Mouse (Mus musculus) forebrain, postnatal 0 days (tissue): ENCODE measurements at regions not wholly inside any gene's neighbourhood (a gene's known extent, or its start where the extent isn't known, plus 50 kb on each side); places are given as distances from the start of the nearest gene placed in this dataset.
A peak's percentile ranks its signal among the peaks of the same experiment; 100 is the strongest.

Source experiments
- ATAC-seq: fragments of 200-750 bp; cut with Nextera tagmentation; 2 replicates; pipeline ENCODE4 v1.8.0; 2017; ENCODE audit warnings: mild to moderate bottlenecking, moderate library complexity
- DNase-seq: peaks from one replicate; pipeline ENCODE4 v3.0.0-alpha.2; 2015
- H3K27ac ChIP-seq: fragments of 300-500 bp; sonication (generic); 2 replicates; pipeline ENCODE4 v1.5.1; 2014; ENCODE audit warnings: low read depth, mild to moderate bottlenecking, antibody characterized with exemption, low read length, moderate library complexity, mixed read lengths
- H3K27me3 ChIP-seq: fragments of 300-500 bp; sonication (generic); 2 replicates; pipeline ENCODE4 v1.6.1; 2014; ENCODE audit warnings: mild to moderate bottlenecking, low read length, mixed read lengths; ENCODE audit not compliant: insufficient read depth
- H3K36me3 ChIP-seq: fragments of 300-500 bp; sonication (generic); 2 replicates; pipeline ENCODE4 v1.6.1; 2014; ENCODE audit warnings: mild to moderate bottlenecking, moderate library complexity; ENCODE audit not compliant: insufficient read depth
- H3K4me1 ChIP-seq: fragments of 300-500 bp; sonication (generic); 2 replicates; pipeline ENCODE4 v1.6.1; 2014; ENCODE audit warnings: antibody characterized with exemption; ENCODE audit not compliant: insufficient read depth
- H3K4me2 ChIP-seq: fragments of 300-500 bp; sonication (generic); 2 replicates; pipeline ENCODE4 v1.6.1; 2014; ENCODE audit warnings: low read depth, mild to moderate bottlenecking, moderate library complexity
- H3K4me3 ChIP-seq: fragments of 300-500 bp; sonication (generic); 2 replicates; pipeline ENCODE4 v1.5.1; 2014; ENCODE audit warnings: low read depth, low read length, mixed read lengths
- H3K9ac ChIP-seq: fragments of 300-500 bp; sonication (generic); 2 replicates; pipeline ENCODE4 v1.6.1; 2014; ENCODE audit warnings: mild to moderate bottlenecking
- H3K9me3 ChIP-seq: fragments of 300-500 bp; sonication (generic); 2 replicates; pipeline ENCODE4 v1.6.1; 2016; ENCODE audit warnings: low read length
- CTCF ChIP-seq: sonication (generic); IDR thresholded peaks from 2 replicates; pipeline ENCODE4 v1.5.1; 2016; ENCODE audit warnings: antibody characterized with exemption, control low read depth, low read depth
- WGBS: fragments of 180-500 bp; shearing (Covaris S2); extraction: QIAGEN DNeasy Blood & Tissue Kit; methylation state at CpG from one replicate; pipeline ENCODE4 v1.1.7; 2014; 5-methylcytosine and 5-hydroxymethylcytosine counted together

DNA sequence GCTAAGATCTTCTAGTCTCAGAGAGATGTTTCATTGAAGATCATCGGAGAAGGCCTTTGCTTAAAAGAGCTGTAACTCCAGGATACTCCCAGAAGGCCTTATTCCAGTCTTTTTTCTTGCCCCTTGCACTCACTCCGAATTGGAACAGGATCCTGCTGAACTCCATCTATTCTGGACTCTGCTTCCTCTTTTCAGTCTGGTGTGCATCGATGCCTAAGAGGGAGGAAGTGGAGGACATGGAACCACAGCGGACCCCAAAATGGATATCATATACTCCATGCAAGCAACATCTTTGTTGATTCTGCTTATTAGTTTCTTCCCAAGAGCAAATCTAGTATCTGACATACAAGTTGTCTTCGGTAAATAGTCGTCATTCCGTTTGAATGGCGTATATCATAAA, 183.6 kb upstream of the Palmd start:
- Histone ChIP-seq H3K4me2 (no peak overlapping the region), H3K36me3 (no peaks in the 10 kb centered on the region), H3K9me3 (no peaks in the 10 kb centered on the region), H3K27me3 (no peaks in the 10 kb centered on the region), H3K9ac (no peak overlapping the region), H3K27ac (no peak overlapping the region), H3K4me1 (no peaks in the 10 kb centered on the region), H3K4me3 (no peak overlapping the region)
- TF ChIP-seq CTCF = no peak
- 92% methylated on average over 8 of the region's 8 CpGs for WGBS
- ATAC-seq (no peak), DNase-seq (no peak)

DNA sequence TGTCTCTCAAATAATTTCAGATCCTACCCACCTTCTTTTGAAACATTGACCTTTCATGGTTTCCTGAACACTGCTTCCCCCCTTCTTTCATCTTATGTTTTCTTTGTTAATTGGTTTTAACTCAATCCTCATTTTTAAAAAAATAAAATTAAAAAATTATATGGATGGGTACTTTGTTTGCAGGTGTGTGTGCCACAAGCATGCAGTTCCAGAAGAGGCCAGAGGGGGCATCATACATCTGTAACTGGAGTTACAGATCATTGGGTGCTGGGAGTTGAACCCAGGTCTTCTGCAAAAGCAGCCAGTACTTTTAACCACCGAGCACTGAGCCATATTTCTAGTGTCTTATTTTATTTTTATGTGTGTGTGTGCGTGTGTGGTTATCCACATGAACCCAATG, 178.6 kb upstream of the Palmd start:
- WGBS = 87% methylated on average over 2 of the region's 2 CpGs
- H3K9ac ChIP-seq = no peak overlapping the region
- no peak for TF ChIP-seq CTCF
- no peak overlapping the region for H3K27ac ChIP-seq
- ATAC-seq (no peak), DNase-seq (no peak)
- no peak overlapping the region for H3K4me2 ChIP-seq
- no peaks in the 10 kb centered on the region for H3K27me3 ChIP-seq
- no peak overlapping the region for H3K4me3 ChIP-seq
- H3K9me3 ChIP-seq = no peaks in the 10 kb centered on the region
- no peaks in the 10 kb centered on the region for H3K36me3 ChIP-seq
- no peaks in the 10 kb centered on the region for H3K4me1 ChIP-seq

DNA sequence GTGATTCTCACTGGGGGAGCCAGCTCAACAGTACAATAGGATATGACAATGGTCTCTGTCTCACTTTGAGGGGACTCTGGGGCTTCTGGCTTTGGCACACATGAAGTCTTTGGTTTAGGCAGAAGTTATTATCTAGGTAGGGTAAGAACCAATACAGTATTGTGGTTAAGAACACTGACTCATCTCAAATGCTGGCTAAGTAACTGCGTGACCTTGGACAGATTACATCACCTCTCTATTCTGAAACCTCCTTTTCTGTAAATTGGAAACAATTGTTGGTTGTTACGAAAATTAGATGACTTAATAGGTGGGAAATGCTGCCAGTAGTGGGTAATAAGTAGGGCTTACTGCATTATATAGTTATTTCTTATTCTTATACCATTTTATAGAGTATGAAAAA, 171.0 kb upstream of the Palmd start:
- H3K27me3 ChIP-seq = no peaks in the 10 kb centered on the region
- ATAC-seq (no peak), DNase-seq (no peak)
- no peak overlapping the region for H3K27ac ChIP-seq
- H3K4me1 ChIP-seq = no peaks in the 10 kb centered on the region
- H3K4me3 ChIP-seq = no peak overlapping the region
- no peak overlapping the region for H3K9ac ChIP-seq
- no peaks in the 10 kb centered on the region for H3K36me3 ChIP-seq
- no peaks in the 10 kb centered on the region for H3K9me3 ChIP-seq
- 83% methylated on average over 2 of the region's 2 CpGs for WGBS
- no peak for TF ChIP-seq CTCF
- H3K4me2 ChIP-seq = no peak overlapping the region

DNA sequence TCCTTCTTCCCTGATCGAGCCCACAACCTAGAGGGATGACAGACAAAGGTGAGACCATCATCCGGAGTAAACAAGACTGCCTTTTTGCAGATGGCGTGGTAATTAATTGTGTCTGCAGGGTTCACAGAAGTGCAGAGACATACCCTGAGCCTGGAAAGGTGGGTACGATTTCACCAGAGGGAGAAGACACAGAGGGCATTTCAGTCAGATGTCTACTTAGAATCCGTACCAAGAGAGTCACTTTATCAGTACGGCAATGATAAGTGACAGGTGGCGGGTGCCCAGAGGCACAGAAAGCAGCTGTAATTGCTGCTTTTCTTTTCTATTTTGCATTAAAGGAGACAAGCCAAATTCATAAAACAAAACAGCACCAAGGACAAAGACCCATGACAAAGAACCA, 169.9 kb upstream of the Palmd start:
- H3K9me3 ChIP-seq = no peaks in the 10 kb centered on the region
- TF ChIP-seq CTCF = no peak
- H3K36me3 ChIP-seq = no peaks in the 10 kb centered on the region
- DNase-seq = no peak
- H3K27ac ChIP-seq = no peak overlapping the region
- no peak for ATAC-seq
- 61% methylated on average over 7 of the region's 7 CpGs for WGBS
- no peaks in the 10 kb centered on the region for H3K27me3 ChIP-seq
- H3K4me3 ChIP-seq = no peak overlapping the region
- H3K4me2 ChIP-seq = no peak overlapping the region
- no peak overlapping the region for H3K9ac ChIP-seq
- no peaks in the 10 kb centered on the region for H3K4me1 ChIP-seq

DNA sequence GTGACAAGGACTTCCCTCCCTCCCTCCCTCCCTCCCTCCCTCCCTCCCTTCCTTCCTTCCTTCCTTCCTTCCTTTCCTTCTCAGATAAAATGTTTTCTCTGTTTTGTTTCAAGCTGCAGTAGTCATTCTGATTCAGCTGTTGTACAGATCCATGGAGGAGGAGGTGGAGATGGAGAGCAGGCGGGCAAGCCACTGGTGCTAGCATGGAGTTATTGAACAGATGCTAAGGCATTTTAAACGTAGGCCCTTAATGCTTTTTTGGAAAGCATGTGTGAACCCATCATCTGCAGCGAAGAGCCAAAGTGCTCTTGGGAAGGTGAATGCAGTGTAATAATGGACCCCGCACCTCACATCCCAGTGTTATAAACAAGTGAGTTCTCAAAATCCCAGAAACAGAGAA, 164.1 kb upstream of the Palmd start:
- ATAC-seq (no peak), DNase-seq (no peak)
- WGBS = 90% methylated on average over 4 of the region's 4 CpGs
- Histone ChIP-seq H3K27me3 (no peaks in the 10 kb centered on the region), H3K4me2 (no peak overlapping the region), H3K9ac (no peak overlapping the region), H3K4me3 (no peak overlapping the region), H3K27ac (no peak overlapping the region), H3K9me3 (no peaks in the 10 kb centered on the region), H3K36me3 (no peaks in the 10 kb centered on the region), H3K4me1 (no peaks in the 10 kb centered on the region)
- TF ChIP-seq CTCF = no peak

DNA sequence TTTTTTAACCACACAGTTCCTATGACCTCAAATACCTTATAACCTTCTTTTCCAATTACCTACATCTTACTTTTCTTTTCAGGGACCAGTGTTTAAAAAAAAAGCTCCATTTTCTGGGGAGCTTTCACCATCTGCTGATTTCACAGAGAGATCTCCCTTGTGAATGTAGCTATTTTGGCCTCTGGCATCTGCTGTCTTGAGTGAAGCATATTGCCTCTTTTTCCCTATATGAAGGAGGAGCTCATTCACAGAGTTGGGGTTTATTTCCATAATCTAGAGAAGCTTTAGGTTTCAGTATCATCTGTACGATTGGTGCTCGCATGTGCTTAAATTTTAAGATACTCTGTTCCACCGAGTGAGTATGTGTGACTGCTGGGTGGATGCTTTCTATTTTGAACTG, 153.4 kb upstream of the Palmd start:
- Histone ChIP-seq H3K9ac (no peak overlapping the region), H3K4me3 (no peak overlapping the region), H3K27me3 (no peaks in the 10 kb centered on the region), H3K36me3 (no peaks in the 10 kb centered on the region), H3K4me2 (no peak overlapping the region), H3K9me3 (no peaks in the 10 kb centered on the region), H3K4me1 (no peaks in the 10 kb centered on the region), H3K27ac (no peak overlapping the region)
- 77% methylated on average over 3 of the region's 3 CpGs for WGBS
- TF ChIP-seq CTCF = no peak
- DNase-seq (peak; percentile 31), ATAC-seq (peak; percentile 32)

DNA sequence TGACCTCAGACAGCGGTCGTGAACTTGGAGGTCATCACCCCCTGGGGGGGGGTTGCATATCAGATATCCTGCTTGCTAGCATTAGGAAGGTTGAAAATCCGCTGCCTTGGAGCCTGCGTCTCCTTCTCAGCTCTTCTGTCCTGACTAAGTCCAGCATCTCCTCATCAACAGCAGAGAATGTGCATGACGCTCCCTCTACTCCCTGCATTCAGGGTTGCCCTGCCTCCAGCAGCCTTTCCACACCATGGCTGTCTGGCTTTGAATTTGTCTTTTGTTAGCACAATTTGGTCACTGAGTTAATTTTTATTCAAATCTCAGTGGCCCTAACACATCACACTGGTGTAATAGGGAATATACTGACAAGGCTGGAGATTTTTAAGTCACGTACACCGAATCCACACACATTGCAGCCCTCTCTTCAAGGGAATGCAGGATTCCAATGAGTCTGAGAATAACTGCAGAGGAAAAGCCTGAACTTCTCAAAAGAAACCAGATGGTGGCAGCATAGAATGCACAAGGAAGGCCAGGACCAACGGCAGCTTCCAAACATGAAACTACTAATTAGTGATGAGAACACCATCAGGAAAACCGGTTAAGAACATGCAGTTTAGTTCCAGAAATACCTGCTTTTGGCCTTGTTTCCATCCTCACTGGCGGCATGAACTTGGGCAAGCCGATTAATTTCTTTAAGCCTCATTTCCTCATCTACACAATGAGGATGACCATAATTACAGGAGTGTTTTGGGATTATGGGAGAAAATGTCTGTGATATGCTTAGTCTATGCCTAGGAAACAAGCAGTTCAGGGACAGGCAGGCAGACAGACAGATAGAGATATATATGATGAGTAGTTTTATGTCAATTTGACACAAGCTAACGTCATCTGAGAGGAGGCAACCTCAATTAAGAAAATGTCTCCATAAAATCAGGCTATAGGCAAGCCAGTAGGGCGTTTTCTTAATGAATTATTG, 151.6 kb upstream of the Palmd start:
- Histone ChIP-seq H3K4me1 (no peaks in the 10 kb centered on the region), H3K27ac (no peak overlapping the region), H3K27me3 (no peaks in the 10 kb centered on the region), H3K9me3 (no peaks in the 10 kb centered on the region), H3K4me3 (no peak overlapping the region), H3K4me2 (no peak overlapping the region), H3K36me3 (no peaks in the 10 kb centered on the region), H3K9ac (no peak overlapping the region)
- 56% methylated on average over 13 of the region's 13 CpGs for WGBS
- TF ChIP-seq CTCF = peak; percentile 85
- peak; percentile 89 for ATAC-seq
- peak; percentile 88 for DNase-seq
